Mouse (Mus musculus) liver, postnatal 0 days (tissue): ENCODE measurements around the gene Vps37b.

Source experiments
- CTCF ChIP-seq: sonication (generic); IDR thresholded peaks from 2 replicates; pipeline ENCODE4 v1.5.1; 2016; ENCODE audit warnings: antibody characterized with exemption, low read depth
- EP300 ChIP-seq: IDR thresholded peaks from 2 replicates; pipeline ENCODE4 v1.6.1; 2016; ENCODE audit warnings: antibody characterized with exemption, low read depth, mild to moderate bottlenecking

DNA sequence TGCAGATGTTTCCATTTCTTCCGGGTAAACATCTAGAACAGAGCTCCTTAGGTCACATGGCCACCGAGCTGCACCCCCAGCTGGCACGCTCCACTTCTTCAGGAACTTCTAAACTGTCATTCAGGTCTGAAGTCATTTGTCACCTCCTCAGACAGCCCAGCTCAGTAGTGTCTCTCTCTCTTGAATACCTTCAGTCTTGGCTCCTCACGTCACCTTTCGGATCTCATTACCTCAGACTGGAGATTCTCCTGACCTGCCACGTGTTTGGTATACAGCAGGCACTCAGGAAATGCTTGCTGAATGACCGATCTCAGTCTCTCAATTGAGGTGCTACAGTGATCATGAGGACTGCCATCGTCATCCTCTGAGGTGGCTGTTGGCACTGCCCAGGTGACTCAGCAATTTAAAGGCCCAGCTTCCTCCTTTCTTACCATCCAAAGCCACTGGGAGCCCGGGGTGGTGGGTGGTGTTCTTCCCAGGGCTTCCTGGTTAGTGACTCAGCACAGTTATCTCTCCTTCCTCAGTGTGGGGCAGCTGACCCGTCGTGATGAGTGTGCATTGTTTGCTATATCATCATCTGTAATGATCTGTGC is 19.9 kb upstream of the Vps37b start:
- TF ChIP-seq CTCF (0 out of 2 replicates have a peak, but pooled peaks have one; percentile 3), EP300 (peak; percentile 87)
